Mouse (Mus musculus): ENCODE results near the gene Casp2.

DNA sequence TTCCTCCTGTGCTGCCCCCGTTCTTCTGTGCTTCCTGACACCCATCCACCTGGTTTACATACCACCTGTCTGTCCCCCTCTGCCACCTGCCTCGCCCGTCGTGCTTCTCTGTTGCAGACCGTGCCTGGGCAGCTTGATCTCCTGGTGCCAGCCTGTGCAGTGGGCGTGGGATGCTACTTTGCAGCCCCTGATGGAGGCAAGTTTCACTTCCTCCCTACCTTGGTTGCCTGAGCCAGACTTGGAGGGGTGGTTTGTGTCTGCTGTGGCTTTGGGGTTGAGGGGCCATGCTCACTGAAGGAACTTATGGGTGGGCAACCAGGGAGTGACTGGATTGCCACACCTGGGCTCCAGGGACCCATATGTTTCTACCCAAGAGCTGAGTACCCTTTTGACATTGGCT is 28.5 kb downstream of the Casp2 start:
- TF ChIP-seq POLR2A (IDR thresholded peaks at IDR 0.05; ENCODE audit: extremely low read depth, insufficient read depth, low read length) (no peak), CTCF (IDR thresholded peaks at IDR 0.05; ENCODE audit: extremely low read depth, insufficient read depth, low read length) (no peak)
